Mouse (Mus musculus) neutrophil, adult 5-6 weeks (primary cell): Measurements from ENCODE around the gene Eepd1. TPM values are rescaled to one million over a fixed set of nuclear protein-coding genes. Genes with fewer than 3 reads are reported as not detected.
"Not testable (repeated sequence)": the region's sequence is repeated elsewhere in the genome, so short reads cannot be mapped to it uniquely, and the experiment has no call there.

ENCODE experiments used
- ATAC-seq: fragments of 151-379, 151-347 bp; 2 replicates; pipeline ENCODE4 v1.8.0; 2017; ENCODE audit warnings: mild to moderate bottlenecking, moderate TSS enrichment; ENCODE audit not compliant: insufficient number of reproducible peaks, poor library complexity, low FRiP score, severe bottlenecking; ENCODE audit errors: extremely low read depth
- total RNA-seq: library from RNA; stranded (forward); fragments of 200-1000 nt; gene quantifications from 2 replicates; pipeline ENCODE4 v1.2.3, GENCODE M21; 2017

The Eepd1 gene
- total RNA-seq: 10.9 and 12.3 TPM in 2 replicates

GRCm38 (mm10) chr9:25481344-25482095 is at the start of gene Eepd1:
TSS of gene Eepd1 (plus strand) at chr9:25481547.
- peak; percentile 89 for ATAC-seq

GRCm38 (mm10) chr9:25438836-25439235 is 42.5 kb upstream of the Eepd1 start:
- ATAC-seq: no peak

GRCm38 (mm10) chr9:25440046-25440445 is 41.3 kb upstream of the Eepd1 start:
- ATAC-seq: not testable (repeated sequence)

GRCm38 (mm10) chr9:25442041-25442440 is 39.3 kb upstream of the Eepd1 start:
- no peak for ATAC-seq

- ATAC-seq: no peak
These were observed 38.3 kb upstream of the Eepd1 start for GRCm38 (mm10) chr9:25443029-25443428.

GRCm38 (mm10) chr9:25443546-25443945 is 37.8 kb upstream of the Eepd1 start:
- ATAC-seq: no peak

- no peak for ATAC-seq
These were observed 31.0 kb upstream of the Eepd1 start for GRCm38 (mm10) chr9:25450394-25450793.

GRCm38 (mm10) chr9:25455027-25455426 is 26.3 kb upstream of the Eepd1 start:
- no peak for ATAC-seq

- no peak for ATAC-seq
These were observed 20.4 kb upstream of the Eepd1 start for GRCm38 (mm10) chr9:25460835-25461555.

GRCm38 (mm10) chr9:25464305-25464704 is 17.0 kb upstream of the Eepd1 start:
- ATAC-seq: no peak

- ATAC-seq: no peak
These were observed 1.8 kb upstream of the Eepd1 start for GRCm38 (mm10) chr9:25479392-25480020.

- ATAC-seq: no peak
These were observed 671 bp upstream of the Eepd1 start for GRCm38 (mm10) chr9:25480676-25481075.

- no peak for ATAC-seq
These were observed 1.1 kb downstream of the Eepd1 start for GRCm38 (mm10) chr9:25482322-25482998.

- no peak for ATAC-seq
These were observed 1.6 kb downstream of the Eepd1 start for GRCm38 (mm10) chr9:25482999-25483347.

- ATAC-seq: no peak
These were observed 2.7 kb downstream of the Eepd1 start for GRCm38 (mm10) chr9:25483931-25484618.

- no peak for ATAC-seq
These were observed 3.3 kb downstream of the Eepd1 start for GRCm38 (mm10) chr9:25484619-25484986.

GRCm38 (mm10) chr9:25485006-25485405 is 3.7 kb downstream of the Eepd1 start:
- no peak for ATAC-seq

- peak; percentile 14; the same call in 1 of the 2 replicates for ATAC-seq
These were observed 4.1 kb downstream of the Eepd1 start for GRCm38 (mm10) chr9:25485406-25485805.

- ATAC-seq: peak; percentile 34; the same call in 1 of the 2 replicates
These were observed 5.0 kb downstream of the Eepd1 start for GRCm38 (mm10) chr9:25486246-25486807.
